Comparison of ENCODE assay signal across 18 mouse cellular contexts in the genomic region with DNA sequence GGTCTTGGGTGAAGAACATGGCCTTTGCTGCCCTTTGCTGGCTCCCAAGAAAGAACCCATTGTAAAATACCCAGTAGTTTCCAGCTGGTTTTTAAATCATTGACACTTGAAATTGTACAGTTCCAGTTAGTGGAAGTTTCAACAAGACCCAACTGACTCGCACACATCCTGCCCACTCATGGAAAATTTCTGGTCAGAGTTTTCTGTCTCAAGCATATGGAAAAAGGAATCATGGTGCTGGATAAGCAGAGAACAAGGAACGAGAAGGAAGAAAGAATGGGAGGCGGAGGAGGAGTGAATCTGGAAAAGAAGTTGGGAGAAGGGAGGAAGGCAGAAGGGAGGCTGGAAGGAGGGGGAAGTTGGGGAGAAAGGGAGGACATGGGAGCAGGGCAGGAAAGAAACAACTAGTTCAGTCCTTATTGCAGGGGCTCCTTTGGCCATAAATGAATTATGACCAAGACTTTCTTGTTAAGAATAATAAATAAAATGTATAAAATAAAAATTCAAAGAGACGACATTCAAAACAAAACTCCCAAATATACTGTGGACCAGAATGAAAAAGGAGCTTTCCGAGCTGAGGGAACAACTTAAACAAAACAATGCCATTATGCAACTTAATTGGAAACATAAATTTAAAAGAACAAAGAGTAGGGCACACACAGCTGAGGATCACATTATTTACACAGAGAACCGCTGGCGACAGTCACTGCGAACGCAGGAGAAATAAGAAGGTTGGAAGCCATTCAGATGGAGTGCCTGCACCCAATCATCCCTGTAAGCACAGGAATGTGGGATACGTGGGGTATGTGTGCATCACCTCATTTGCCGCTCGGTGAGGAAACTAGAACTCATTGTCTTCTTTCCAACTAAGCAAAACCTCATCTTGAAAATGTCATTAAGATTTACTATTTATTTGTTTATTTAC.
A peak's percentile ranks its signal among the peaks of the same experiment; 100 is the strongest.
DNase-seq lines count a peak whose midpoint lies in the region; ATAC-seq lines count a peak whose summit lies in the region.
"Had no signal": no experiment of that assay in that cellular context is flagged by ENCODE, and none has a peak within 500 bp of the region (broad histone marks: within the 10 kb centered on the region; RNA-seq: fewer than 3 reads in every experiment).

No protein-coding gene starts in this region.

- H3K4me3 ChIP-seq in heart, embryonic 15.5 days = no peak overlapping the region
- H3K4me3 ChIP-seq: hindbrain, embryonic 10.5 days; midbrain, embryonic 15.5 days had no signal

- H3K4me1 ChIP-seq in heart, embryonic 15.5 days (replicated peaks) = no peaks in the 10 kb centered on the region
- H3K4me1 ChIP-seq: hindbrain, embryonic 10.5 days; midbrain, embryonic 15.5 days had no signal

- H3K4me2 ChIP-seq in heart, embryonic 15.5 days = no peak overlapping the region
- H3K4me2 ChIP-seq: lung, embryonic 14.5 days; midbrain, embryonic 15.5 days had no signal

- no peaks in the 10 kb centered on the region for H3K27me3 ChIP-seq in heart, embryonic 15.5 days
- H3K27me3 ChIP-seq: midbrain, embryonic 15.5 days had no signal

- DNase-seq in frontal cortex, adult 2 months (ENCODE audit: extremely low spot score in 1 of 2, low spot score in 1 of 2) = no peak
- no peak for DNase-seq in heart, postnatal 4 days
- peak; percentile 5 for DNase-seq in R1 (ENCODE audit: low read depth, low spot score)
- DNase-seq in induced T-regulatory cell, adult 2 months (ENCODE audit: low read depth) = peak; percentile 25
- no peak for DNase-seq in thymus, postnatal 4 days
- DNase-seq in ovary, postnatal 10 days (ENCODE audit: low spot score) = no peak
- DNase-seq: cerebellum, adult 11-12 months; layer of hippocampus, postnatal 36 days; left cerebral cortex, postnatal 4 days; right cerebral cortex, postnatal 14 days; thymus, postnatal 14 days had no signal

- 66% methylated on average over 12 of the region's 12 CpGs for WGBS in heart, embryonic 15.5 days

- no peak overlapping the region for H3K9ac ChIP-seq in heart, embryonic 15.5 days
- H3K9ac ChIP-seq: lung, embryonic 14.5 days; midbrain, embryonic 15.5 days had no signal

- peak; percentile 72; the same call in 1 of the 2 replicates for ATAC-seq in frontal cortex, adult (ENCODE audit: low TSS enrichment)
- ATAC-seq in heart, embryonic 15.5 days (replicated peaks; ENCODE audit: insufficient number of reproducible peaks, insufficient read depth, low FRiP score, low read depth) = peak; percentile 43
- ATAC-seq: forebrain, embryonic 14.5 days; midbrain, embryonic 15.5 days had no signal

- no peaks in the 10 kb centered on the region for H3K9me3 ChIP-seq in heart, embryonic 15.5 days (replicated peaks)
- H3K9me3 ChIP-seq: hindbrain, embryonic 10.5 days; midbrain, embryonic 15.5 days had no signal

- no peaks in the 10 kb centered on the region for H3K36me3 ChIP-seq in heart, embryonic 15.5 days
- H3K36me3 ChIP-seq: hindbrain, embryonic 10.5 days; midbrain, embryonic 15.5 days had no signal

- H3K27ac ChIP-seq in heart, embryonic 15.5 days = peak overlapping the region; percentile 60
- H3K27ac ChIP-seq: hindbrain, embryonic 10.5 days; midbrain, embryonic 15.5 days; stomach, postnatal 0 days had no signal

Comparison
In these comparisons a context has a peak if more than half of its experiments do, and no peak if none do; other contexts are left out.
1. DNase-seq: peak in R1 (single experiment) and induced T-regulatory cell, adult 2 months (single experiment); none in frontal cortex, adult 2 months (0 of 2), heart, postnatal 4 days (single experiment), thymus, postnatal 4 days (single experiment) and ovary, postnatal 10 days (single experiment).